Comparison of ENCODE assay signal across 38 mouse cellular contexts in genomic region chr7:140843806-140844205, GRCm38 (mm10). TPM values are rescaled to one million over a fixed set of nuclear protein-coding genes. Genes with fewer than 3 reads are reported as not detected.
"Had no signal": no experiment of that assay in that cellular context is flagged by ENCODE, and none has a peak within 500 bp of the region (broad histone marks: within the 10 kb centered on the region; RNA-seq: fewer than 3 reads in every experiment).

No protein-coding gene starts in this region.

- H3K9ac ChIP-seq: embryonic facial prominence, embryonic 12.5 days; embryonic facial prominence, embryonic 13.5 days; embryonic facial prominence, embryonic 15.5 days; forebrain, embryonic 12.5 days; forebrain, embryonic 13.5 days; forebrain, embryonic 15.5 days; forebrain, postnatal 0 days had no signal

- H3K9me3 ChIP-seq: embryonic facial prominence, embryonic 10.5 days; embryonic facial prominence, embryonic 12.5 days; embryonic facial prominence, embryonic 13.5 days; embryonic facial prominence, embryonic 15.5 days; forebrain, embryonic 10.5 days; forebrain, embryonic 12.5 days; forebrain, embryonic 13.5 days; forebrain, embryonic 15.5 days had no signal

- ATAC-seq: forebrain, embryonic 14.5 days had no signal

- H3K4me2 ChIP-seq: embryonic facial prominence, embryonic 12.5 days; embryonic facial prominence, embryonic 13.5 days; embryonic facial prominence, embryonic 15.5 days; forebrain, embryonic 12.5 days; forebrain, embryonic 13.5 days; forebrain, embryonic 15.5 days had no signal

- H3K4me3 ChIP-seq: embryonic facial prominence, embryonic 10.5 days; embryonic facial prominence, embryonic 12.5 days; embryonic facial prominence, embryonic 13.5 days; embryonic facial prominence, embryonic 15.5 days; erythroblast, embryonic 14.5 days; forebrain, embryonic 10.5 days; forebrain, embryonic 12.5 days; forebrain, embryonic 13.5 days; forebrain, embryonic 15.5 days; gastrocnemius, adult 2 months; heart, adult 2 months had no signal

- H3K27ac ChIP-seq: embryonic facial prominence, embryonic 10.5 days; embryonic facial prominence, embryonic 12.5 days; embryonic facial prominence, embryonic 13.5 days; embryonic facial prominence, embryonic 15.5 days; forebrain, embryonic 10.5 days; forebrain, embryonic 12.5 days; forebrain, embryonic 13.5 days; forebrain, embryonic 15.5 days; gastrocnemius, adult 2 months; heart, adult 2 months had no signal

- H3K4me1 ChIP-seq: embryonic facial prominence, embryonic 12.5 days had no signal

- H3K36me3 ChIP-seq: embryonic facial prominence, embryonic 10.5 days; embryonic facial prominence, embryonic 12.5 days; embryonic facial prominence, embryonic 13.5 days; embryonic facial prominence, embryonic 15.5 days; forebrain, embryonic 10.5 days; forebrain, embryonic 12.5 days; forebrain, embryonic 15.5 days had no signal

- DNase-seq: cerebellum, adult 8-10 months; cerebellum, adult 9-10 months; cerebellum, adult 9-11 months; cerebellum, postnatal 10 days; cerebellum, postnatal 14 days; cerebellum, postnatal 25 days; cerebellum, postnatal 36 days; embryo, embryonic 11 days; forebrain, postnatal 0 days; gastrocnemius, postnatal 10 days; gastrocnemius, postnatal 14 days; gastrocnemius, postnatal 25 days; gastrocnemius, postnatal 36 days; heart, adult 18-20 months; heart, adult 2 months had no signal

RNA-seq across cellular contexts. Expression of gene Scgb1c1, which starts 1.5 kb away (rescaled TPM):
- total RNA-seq: common myeloid progenitor, adult 5-6 weeks; forebrain, postnatal 0 days; gastrocnemius, adult 18-20 months; gastrocnemius, adult 2 months; gastrocnemius, adult 8-10 months; gastrocnemius, postnatal 10 days; gastrocnemius, postnatal 14 days; gastrocnemius, postnatal 25 days; gastrocnemius, postnatal 36 days; gastrocnemius, postnatal 4 days; granulocyte monocyte progenitor cell, adult 5-6 weeks had no signal
- polyA plus RNA-seq: cortical plate, adult 2 months; embryonic facial prominence, embryonic 10.5 days; embryonic facial prominence, embryonic 11.5 days; embryonic facial prominence, embryonic 12.5 days; embryonic facial prominence, embryonic 13.5 days; erythroblast, embryonic 14.5 days; forebrain, embryonic 10.5 days; forebrain, embryonic 11.5 days; forebrain, embryonic 12.5 days; forebrain, embryonic 13.5 days; forebrain, embryonic 14.5 days; forebrain, embryonic 15.5 days; forebrain, embryonic 16.5 days; forebrain, postnatal 0 days had no signal

RNA-seq across cellular contexts. Expression of gene Odf3, which starts 3.8 kb away (rescaled TPM):
- total RNA-seq: common myeloid progenitor, adult 5-6 weeks; forebrain, postnatal 0 days; gastrocnemius, adult 18-20 months; gastrocnemius, adult 2 months; gastrocnemius, adult 8-10 months; gastrocnemius, postnatal 10 days; gastrocnemius, postnatal 14 days; gastrocnemius, postnatal 25 days; gastrocnemius, postnatal 36 days; gastrocnemius, postnatal 4 days; granulocyte monocyte progenitor cell, adult 5-6 weeks; heart, adult 18-20 months; heart, adult 2 months; heart, adult 8-10 months had no signal
- polyA plus RNA-seq: embryonic facial prominence, embryonic 10.5 days; embryonic facial prominence, embryonic 11.5 days; embryonic facial prominence, embryonic 12.5 days; embryonic facial prominence, embryonic 14.5 days; erythroblast, embryonic 14.5 days; forebrain, embryonic 10.5 days; forebrain, embryonic 11.5 days; forebrain, embryonic 13.5 days; forebrain, embryonic 14.5 days; forebrain, embryonic 16.5 days had no signal

RNA-seq across cellular contexts. Expression of gene Urah, which starts 9.0 kb away (rescaled TPM):
- total RNA-seq: common myeloid progenitor, adult 5-6 weeks; forebrain, postnatal 0 days; gastrocnemius, adult 18-20 months; gastrocnemius, adult 2 months; gastrocnemius, adult 8-10 months; gastrocnemius, postnatal 10 days; gastrocnemius, postnatal 14 days; gastrocnemius, postnatal 25 days; gastrocnemius, postnatal 36 days; granulocyte monocyte progenitor cell, adult 5-6 weeks had no signal
- polyA plus RNA-seq: erythroblast, embryonic 14.5 days; forebrain, embryonic 12.5 days; forebrain, embryonic 13.5 days; forebrain, embryonic 15.5 days; forebrain, embryonic 16.5 days had no signal

RNA-seq across cellular contexts. Expression of gene Gm45785, which starts 12.3 kb away (rescaled TPM):
- total RNA-seq: gastrocnemius, adult 18-20 months; gastrocnemius, adult 2 months; gastrocnemius, adult 8-10 months; gastrocnemius, postnatal 10 days; gastrocnemius, postnatal 14 days; gastrocnemius, postnatal 25 days; gastrocnemius, postnatal 36 days; gastrocnemius, postnatal 4 days; granulocyte monocyte progenitor cell, adult 5-6 weeks; heart, adult 18-20 months; heart, adult 2 months; heart, adult 8-10 months had no signal
- polyA plus RNA-seq: embryonic facial prominence, embryonic 11.5 days; embryonic facial prominence, embryonic 12.5 days; embryonic facial prominence, embryonic 13.5 days; embryonic facial prominence, embryonic 14.5 days; embryonic facial prominence, embryonic 15.5 days; erythroblast, embryonic 14.5 days; forebrain, embryonic 10.5 days; forebrain, embryonic 11.5 days; forebrain, embryonic 12.5 days; forebrain, embryonic 13.5 days; forebrain, embryonic 14.5 days; forebrain, embryonic 15.5 days; forebrain, embryonic 16.5 days; forebrain, postnatal 0 days; gonadal fat pad, adult 2 months; heart, adult 2 months had no signal
